Mouse (Mus musculus) embryonic fibroblast, embryonic 13.5 days (primary cell): ENCODE data around the gene Unc79.

ENCODE experiments used
- CTCF ChIP-seq: IDR thresholded peaks from 2 replicates; pipeline ENCODE4 v1.5.1; 2011; ENCODE audit warnings: mild to moderate bottlenecking, control low read depth, low read length, moderate library complexity, borderline replicate concordance; ENCODE audit not compliant: insufficient read depth
- POLR2A ChIP-seq: IDR thresholded peaks from 2 replicates; pipeline ENCODE4 v1.6.1; 2011; ENCODE audit warnings: low read depth, mild to moderate bottlenecking, control low read depth, low read length, moderate library complexity

DNA sequence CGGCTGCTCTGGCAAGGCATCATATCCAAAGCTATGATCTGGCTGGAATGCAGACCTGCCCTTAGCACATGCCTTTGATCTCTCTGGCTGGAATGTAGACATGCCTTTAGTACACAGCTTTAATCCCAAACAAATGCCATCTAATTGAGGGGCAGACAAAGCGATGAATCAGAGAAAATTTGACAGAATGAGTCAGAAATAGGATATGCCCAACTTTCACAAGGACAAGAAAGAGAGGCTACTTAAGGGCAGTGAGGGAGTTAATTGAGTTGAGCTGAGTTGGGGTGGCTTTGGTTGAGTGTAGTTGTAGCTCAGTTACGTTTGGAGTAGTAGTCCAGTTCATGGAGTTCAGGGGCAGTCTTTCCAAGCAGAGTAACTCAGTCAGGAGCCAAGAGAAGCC, 12.4 kb downstream of the Unc79 start:
- TF ChIP-seq CTCF, result no peak
- no peak for TF ChIP-seq POLR2A
